Mouse (Mus musculus) ES-Bruce4 (cell line): Measurements from ENCODE around the gene Fgf2.

Experiments
- CTCF ChIP-seq: IDR thresholded peaks from one replicate; pipeline ENCODE4 v1.8.1; 2011; ENCODE audit warnings: low read depth, low read length
- POLR2A ChIP-seq: IDR thresholded peaks from one replicate; pipeline ENCODE4 v1.8.1; 2011; ENCODE audit warnings: low read length; ENCODE audit not compliant: insufficient read depth

DNA sequence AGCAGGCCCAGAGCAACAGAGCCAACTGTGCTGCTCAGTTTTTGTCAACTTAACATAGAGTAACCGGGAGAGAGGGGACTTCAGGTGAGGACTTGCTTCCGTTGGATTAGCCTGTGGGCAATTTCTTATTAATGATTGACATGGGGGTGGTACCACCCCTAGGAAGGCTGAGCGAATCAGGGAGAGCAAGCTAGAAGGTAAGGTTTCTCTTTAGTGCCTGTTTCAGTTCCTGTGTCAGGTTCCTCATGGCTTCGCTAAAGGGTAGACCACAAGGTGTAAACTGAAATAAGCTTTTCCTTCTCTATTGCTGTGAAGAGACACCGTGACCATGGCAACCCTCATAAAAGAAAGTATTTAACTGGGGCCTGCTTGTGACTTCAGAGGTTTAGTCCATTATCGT, 39.2 kb downstream of the Fgf2 start:
- TF ChIP-seq POLR2A (no peak), CTCF (no peak)
